Mouse (Mus musculus): ENCODE measurements at regions not wholly inside any gene's neighbourhood (a gene's known extent, or its start where the extent isn't known, plus 50 kb on each side); places are given as distances from the start of the nearest gene placed in this dataset.
A peak's percentile ranks its signal among the peaks of the same experiment; 100 is the strongest.

GRCm38 (mm10) chr2:30717566-30718328 is 85.7 kb downstream of the 1700001O22Rik start:
- peak; percentile 52 to 53 for DNase-seq

GRCm38 (mm10) chr2:30716580-30717565 is 86.6 kb downstream of the 1700001O22Rik start:
- peak; percentile 66 to 73 for DNase-seq

GRCm38 (mm10) chr2:30715720-30716310 is 87.6 kb downstream of the 1700001O22Rik start:
- peak in 1 of 2 experiments; percentile 25 for DNase-seq

- DNase-seq: peak in 1 of 2 experiments; percentile 28
Measured at GRCm38 (mm10) chr2:30713535-30713934, 89.9 kb downstream of the 1700001O22Rik start.

- peak; percentile 36 to 53 for DNase-seq
Measured at GRCm38 (mm10) chr2:30712841-30713401, 90.5 kb downstream of the 1700001O22Rik start.

- DNase-seq: peak; percentile 79 to 81
Measured at GRCm38 (mm10) chr2:30711853-30712498, 91.5 kb downstream of the 1700001O22Rik start.

GRCm38 (mm10) chr2:30711476-30711852 is 92.0 kb downstream of the 1700001O22Rik start:
- no peak for DNase-seq

GRCm38 (mm10) chr2:30710895-30711294 is 92.6 kb downstream of the 1700001O22Rik start:
- DNase-seq: peak in 1 of 2 experiments; percentile 8

GRCm38 (mm10) chr2:30709386-30709884 is 94.0 kb downstream of the 1700001O22Rik start:
- no peak for DNase-seq

GRCm38 (mm10) chr2:30708762-30709385 is 94.6 kb downstream of the 1700001O22Rik start:
- DNase-seq: no peak

- peak; percentile 76 to 81 for DNase-seq
Measured at GRCm38 (mm10) chr2:30708001-30708683, 95.3 kb downstream of the 1700001O22Rik start.

GRCm38 (mm10) chr2:30707099-30708000 is 96.1 kb downstream of the 1700001O22Rik start:
- peak in 1 of 2 experiments; percentile 70 for DNase-seq

- DNase-seq: peak in 1 of 2 experiments; percentile 29
Measured at GRCm38 (mm10) chr2:30706036-30706435, 97.4 kb downstream of the 1700001O22Rik start.

GRCm38 (mm10) chr2:30703308-30703707 is 100.2 kb downstream of the 1700001O22Rik start:
- DNase-seq: no peak

- DNase-seq: no peak
Measured at GRCm38 (mm10) chr2:30702711-30703110, 100.8 kb downstream of the 1700001O22Rik start.

GRCm38 (mm10) chr2:30700890-30701289 is 102.6 kb downstream of the 1700001O22Rik start:
- no peak for DNase-seq

GRCm38 (mm10) chr2:30700471-30700870 is 103.0 kb downstream of the 1700001O22Rik start:
- no peak for DNase-seq

GRCm38 (mm10) chr2:30699797-30700454 is 103.5 kb downstream of the 1700001O22Rik start:
- DNase-seq: peak; percentile 87 to 89
